Mouse (Mus musculus): ENCODE data around the gene Dram1. TPM values are rescaled to one million over a fixed set of nuclear protein-coding genes. Genes with fewer than 3 reads are reported as not detected.

The Dram1 gene
- polyA plus RNA-seq, 1 experiment, result 20.6 TPM

- H3K4me1 ChIP-seq (ENCODE audit: control insufficient read depth, insufficient read depth, low read length), result no peaks in the 10 kb centered on the region
- TF ChIP-seq CTCF (IDR thresholded peaks at IDR 0.05; ENCODE audit: borderline replicate concordance, insufficient read depth, low read length) (no peak), POLR2A (IDR thresholded peaks at IDR 0.05; ENCODE audit: low read depth, low read length) (no peak)
- H3K27ac ChIP-seq (ENCODE audit: insufficient read depth, low read length), result no peak overlapping the region
- no peak overlapping the region for H3K4me3 ChIP-seq (ENCODE audit: insufficient read depth, low read length)
These were observed 38.2 kb downstream of the Dram1 start for GRCm38 (mm10) chr10:88340660-88341059.

DNA sequence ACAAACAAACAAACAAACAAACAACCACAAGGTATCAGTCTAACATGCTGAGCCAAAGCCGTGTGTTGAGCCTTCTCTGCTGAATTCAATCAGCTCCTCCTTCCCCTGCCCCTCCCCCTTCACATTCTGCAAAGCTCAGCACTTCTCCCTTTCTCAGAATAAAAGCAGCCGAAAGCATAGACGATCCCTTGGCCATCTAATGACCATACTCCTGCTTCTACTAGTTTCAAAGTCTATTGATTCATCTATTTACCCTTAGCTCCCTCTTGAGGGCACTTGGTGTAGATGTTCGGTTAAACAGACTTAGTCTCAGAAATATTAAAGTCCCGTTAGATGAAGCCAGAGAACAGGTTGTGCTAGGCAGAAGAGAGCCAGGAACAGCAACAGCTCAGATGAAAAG lies 48.2 kb downstream of the Dram1 start:
- Histone ChIP-seq H3K4me3 (ENCODE audit: insufficient read depth, low read length) (no peak overlapping the region), H3K27ac (ENCODE audit: insufficient read depth, low read length) (no peak overlapping the region), H3K4me1 (ENCODE audit: control insufficient read depth, insufficient read depth, low read length) (no peaks in the 10 kb centered on the region)
- TF ChIP-seq POLR2A (IDR thresholded peaks at IDR 0.05; ENCODE audit: low read depth, low read length) (no peak), CTCF (IDR thresholded peaks at IDR 0.05; ENCODE audit: borderline replicate concordance, insufficient read depth, low read length) (no peak)

- no peaks in the 10 kb centered on the region for H3K4me1 ChIP-seq (ENCODE audit: control insufficient read depth, insufficient read depth, low read length)
- H3K4me3 ChIP-seq (ENCODE audit: insufficient read depth, low read length), result no peak overlapping the region
- H3K27ac ChIP-seq (ENCODE audit: insufficient read depth, low read length), result no peak overlapping the region
- TF ChIP-seq POLR2A (IDR thresholded peaks at IDR 0.05; ENCODE audit: low read depth, low read length) (no peak), CTCF (IDR thresholded peaks at IDR 0.05; ENCODE audit: borderline replicate concordance, insufficient read depth, low read length) (no peak)
These were observed 50.8 kb downstream of the Dram1 start for GRCm38 (mm10) chr10:88328056-88328450.

DNA sequence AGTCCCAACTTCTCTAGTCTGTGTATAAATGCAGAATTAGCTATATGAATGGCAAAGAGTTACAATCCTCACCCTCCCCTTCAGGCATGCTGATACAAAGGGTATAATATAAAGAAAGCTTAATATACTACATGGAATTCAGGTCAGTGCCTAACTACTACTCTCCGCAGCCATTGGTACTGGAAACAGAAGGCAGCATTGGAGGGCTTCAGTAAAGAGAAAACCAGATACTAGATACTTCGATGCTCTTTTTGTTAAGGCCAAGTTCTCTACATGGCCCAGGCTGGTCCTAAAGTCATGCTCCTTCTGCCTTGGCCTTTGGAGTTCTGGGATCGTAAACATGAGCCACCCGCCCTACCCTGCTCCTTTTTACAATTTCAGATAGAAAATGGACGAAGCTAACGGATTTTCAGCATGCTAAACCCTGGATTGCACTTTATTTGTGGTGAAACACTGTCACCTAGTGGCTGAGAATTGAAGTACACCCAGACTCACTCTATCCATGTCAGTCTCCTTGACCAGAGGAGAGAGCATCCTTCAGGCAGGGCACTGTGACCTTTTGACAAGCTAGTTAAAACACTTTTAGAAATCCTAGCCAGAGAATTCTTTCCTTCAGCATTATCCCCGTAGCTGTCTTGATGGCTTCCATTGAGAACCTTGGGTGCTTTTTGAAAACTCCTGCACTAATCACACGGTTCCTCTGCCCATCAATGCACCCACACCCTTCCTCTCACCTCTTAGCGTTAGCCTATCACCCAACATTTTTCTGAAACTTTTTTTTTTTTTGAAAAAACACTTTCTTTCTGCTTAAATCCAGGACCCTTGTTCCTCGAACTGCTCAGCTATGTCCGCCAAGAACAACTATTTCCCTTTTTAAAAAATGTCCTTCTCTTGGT lies 51.5 kb downstream of the Dram1 start:
- H3K4me1 ChIP-seq (ENCODE audit: control insufficient read depth, insufficient read depth, low read length), result no peaks in the 10 kb centered on the region
- H3K27ac ChIP-seq (ENCODE audit: insufficient read depth, low read length), result no peak overlapping the region
- TF ChIP-seq CTCF (IDR thresholded peaks at IDR 0.05; ENCODE audit: borderline replicate concordance, insufficient read depth, low read length), result peak; percentile 26; the same call in 1 of the 2 replicates
- TF ChIP-seq POLR2A (IDR thresholded peaks at IDR 0.05; ENCODE audit: low read depth, low read length), result no peak
- no peak overlapping the region for H3K4me3 ChIP-seq (ENCODE audit: insufficient read depth, low read length)

- Histone ChIP-seq H3K27ac (ENCODE audit: insufficient read depth, low read length) (peak overlapping the region; percentile 51; the same call in 1 of the 2 replicates), H3K4me1 (ENCODE audit: control insufficient read depth, insufficient read depth, low read length) (no peaks in the 10 kb centered on the region), H3K4me3 (ENCODE audit: insufficient read depth, low read length) (no peak overlapping the region)
- no peak for TF ChIP-seq CTCF (IDR thresholded peaks at IDR 0.05; ENCODE audit: borderline replicate concordance, insufficient read depth, low read length)
- no peak for TF ChIP-seq POLR2A (IDR thresholded peaks at IDR 0.05; ENCODE audit: low read depth, low read length)
These were observed 57.1 kb downstream of the Dram1 start for GRCm38 (mm10) chr10:88321739-88322138.

DNA sequence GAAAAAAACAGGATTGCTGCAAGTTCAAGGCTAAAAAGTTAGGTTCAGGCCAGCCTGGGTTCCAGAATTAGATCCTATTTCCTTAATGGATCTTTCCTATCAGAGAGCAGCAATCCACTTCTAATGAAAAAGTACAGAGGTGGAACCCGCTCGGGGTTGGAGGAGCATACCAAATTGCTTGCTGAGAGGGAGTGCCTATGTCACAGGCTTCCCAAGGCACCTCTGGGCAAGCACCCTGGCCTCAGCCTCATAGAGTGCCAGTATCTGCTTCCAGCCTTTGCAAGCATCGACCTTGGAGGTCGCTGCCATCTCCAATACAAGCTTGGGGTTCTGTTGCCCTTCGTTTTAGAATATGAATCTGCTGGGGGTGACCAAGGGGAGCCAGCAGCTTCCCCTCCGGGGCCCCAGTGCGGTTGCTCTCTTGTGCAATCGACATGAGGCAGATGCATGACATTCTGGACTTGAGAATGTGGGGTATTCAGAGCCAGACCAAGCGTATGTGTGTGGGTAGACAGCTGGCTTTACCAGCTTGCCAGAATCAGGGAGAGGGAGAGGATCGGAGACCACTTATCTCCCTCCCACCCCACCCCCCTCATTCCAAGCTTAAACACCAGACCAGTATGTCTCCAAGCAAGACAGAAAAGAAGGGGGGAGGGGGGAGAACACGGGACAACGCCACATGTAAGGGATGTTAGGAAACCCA lies 58.0 kb downstream of the Dram1 start:
- Histone ChIP-seq H3K27ac (ENCODE audit: insufficient read depth, low read length) (0 out of 2 replicates have a peak overlapping the region, but pooled peaks have one; percentile 51), H3K4me3 (ENCODE audit: insufficient read depth, low read length) (no peak overlapping the region), H3K4me1 (ENCODE audit: control insufficient read depth, insufficient read depth, low read length) (no peaks in the 10 kb centered on the region)
- TF ChIP-seq CTCF (IDR thresholded peaks at IDR 0.05; ENCODE audit: borderline replicate concordance, insufficient read depth, low read length) (no peak), POLR2A (IDR thresholded peaks at IDR 0.05; ENCODE audit: low read depth, low read length) (no peak)

- Histone ChIP-seq H3K4me3 (ENCODE audit: insufficient read depth, low read length) (no peak overlapping the region), H3K4me1 (ENCODE audit: control insufficient read depth, insufficient read depth, low read length) (no peaks in the 10 kb centered on the region), H3K27ac (ENCODE audit: insufficient read depth, low read length) (no peak overlapping the region)
- no peak for TF ChIP-seq CTCF (IDR thresholded peaks at IDR 0.05; ENCODE audit: borderline replicate concordance, insufficient read depth, low read length)
- no peak for TF ChIP-seq POLR2A (IDR thresholded peaks at IDR 0.05; ENCODE audit: low read depth, low read length)
These were observed 60.7 kb downstream of the Dram1 start for GRCm38 (mm10) chr10:88318179-88318578.

DNA sequence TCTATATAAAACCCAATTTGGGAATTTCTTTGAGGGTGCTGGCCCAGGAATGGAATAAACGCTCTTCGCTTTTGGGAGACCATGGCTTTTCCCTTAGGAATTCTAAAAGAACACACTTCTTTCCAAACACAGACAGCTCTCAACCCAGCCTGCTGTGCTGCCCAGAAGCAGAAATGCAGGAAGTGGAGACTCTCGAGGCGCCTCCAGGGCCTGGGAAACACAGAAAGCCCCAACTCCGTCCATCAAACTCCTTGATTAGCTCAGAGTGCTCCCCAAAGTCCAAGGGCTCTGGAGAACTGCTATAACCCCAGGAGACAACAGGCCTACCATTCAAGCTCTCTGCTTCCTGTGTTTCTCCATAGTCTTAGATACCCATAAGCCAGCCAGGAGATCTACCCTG lies 61.7 kb downstream of the Dram1 start:
- Histone ChIP-seq H3K27ac (ENCODE audit: insufficient read depth, low read length) (no peak overlapping the region), H3K4me3 (ENCODE audit: insufficient read depth, low read length) (no peak overlapping the region)
- TF ChIP-seq CTCF (IDR thresholded peaks at IDR 0.05; ENCODE audit: borderline replicate concordance, insufficient read depth, low read length), result no peak
- no peak for TF ChIP-seq POLR2A (IDR thresholded peaks at IDR 0.05; ENCODE audit: low read depth, low read length)

DNA sequence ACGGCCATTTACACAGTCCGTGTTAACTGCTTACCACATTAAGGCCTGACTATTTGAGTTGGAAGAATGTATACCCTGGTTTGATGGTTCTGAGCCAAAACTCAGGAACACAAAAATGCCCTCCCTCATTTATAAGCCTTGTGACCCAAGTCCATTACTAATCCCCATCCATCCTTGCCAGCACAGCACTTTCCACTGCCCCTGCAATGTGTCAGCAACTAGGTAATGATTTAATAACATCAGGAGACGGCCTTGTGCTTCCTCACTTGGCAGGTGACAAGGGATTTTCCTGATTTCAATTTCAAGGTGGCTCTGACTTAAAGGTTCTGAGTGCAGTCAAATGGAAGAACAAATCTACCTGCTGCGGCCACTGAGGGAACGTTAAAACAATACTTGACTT lies 64.0 kb downstream of the Dram1 start:
- TF ChIP-seq CTCF (IDR thresholded peaks at IDR 0.05; ENCODE audit: borderline replicate concordance, insufficient read depth, low read length) (no peak), POLR2A (IDR thresholded peaks at IDR 0.05; ENCODE audit: low read depth, low read length) (no peak)
- Histone ChIP-seq H3K27ac (ENCODE audit: insufficient read depth, low read length) (no peak overlapping the region), H3K4me3 (ENCODE audit: insufficient read depth, low read length) (no peak overlapping the region), H3K4me1 (ENCODE audit: control insufficient read depth, insufficient read depth, low read length) (no peaks in the 10 kb centered on the region)

More for the DNA sequence above, 61.7 kb downstream of the Dram1 start:
- no peaks in the 10 kb centered on the region for H3K4me1 ChIP-seq (ENCODE audit: control insufficient read depth, insufficient read depth, low read length)

- no peak overlapping the region for H3K4me3 ChIP-seq (ENCODE audit: insufficient read depth, low read length)
- no peak overlapping the region for H3K27ac ChIP-seq (ENCODE audit: insufficient read depth, low read length)
- TF ChIP-seq POLR2A (IDR thresholded peaks at IDR 0.05; ENCODE audit: low read depth, low read length) (no peak), CTCF (IDR thresholded peaks at IDR 0.05; ENCODE audit: borderline replicate concordance, insufficient read depth, low read length) (no peak)
- H3K4me1 ChIP-seq (ENCODE audit: control insufficient read depth, insufficient read depth, low read length), result no peaks in the 10 kb centered on the region
These were observed 69.0 kb downstream of the Dram1 start for GRCm38 (mm10) chr10:88309851-88310250.
